Mouse (Mus musculus): ENCODE data around the gene Ripor2.

DNA sequence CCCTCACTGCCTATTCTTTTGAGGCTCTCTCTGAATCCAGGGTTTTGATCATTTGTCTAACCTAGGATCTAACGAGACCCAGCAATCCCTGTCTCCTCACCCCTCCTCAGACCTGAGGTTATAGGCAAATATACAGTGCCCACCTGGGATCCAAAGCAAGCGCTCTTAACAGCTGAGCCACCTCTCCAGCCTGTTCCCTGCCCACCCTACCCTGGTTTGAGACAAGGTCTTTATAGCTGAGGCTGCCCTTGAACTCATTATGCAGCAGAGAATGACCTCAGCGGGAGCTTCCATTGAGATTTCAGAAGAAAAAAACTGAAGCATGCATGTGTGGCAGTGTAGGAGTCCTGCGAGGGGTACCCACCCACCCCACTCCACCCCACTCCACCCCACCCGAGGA lies 152.5 kb downstream of the Ripor2 start:
- TF ChIP-seq CTCF (IDR thresholded peaks at IDR 0.05; ENCODE audit: low read depth, low read length), result no peak
- TF ChIP-seq EP300 (IDR thresholded peaks at IDR 0.05; ENCODE audit: insufficient read depth, low read depth, low read length), result no peak
- no peak for TF ChIP-seq POLR2A (IDR thresholded peaks at IDR 0.05; ENCODE audit: insufficient read depth, low read length)

All from ES-Bruce4 (cell line).